In genomic region chr19:31170985-31171384, GRCm38 (mm10) we compare ENCODE assay signal across 20 mouse cellular contexts.
"Had no signal": no experiment of that assay in that cellular context is flagged by ENCODE, and none has a peak within 500 bp of the region (broad histone marks: within the 10 kb centered on the region; RNA-seq: fewer than 3 reads in every experiment).

No protein-coding gene starts in this region.

- H3K9me3 ChIP-seq: liver, embryonic 13.5 days; neural tube, embryonic 12.5 days; neural tube, embryonic 15.5 days had no signal

- H3K27me3 ChIP-seq: liver, embryonic 13.5 days; neural tube, embryonic 12.5 days; neural tube, embryonic 15.5 days had no signal

- H3K4me3 ChIP-seq: left cerebral cortex, adult 2 months; liver, embryonic 13.5 days; neural tube, embryonic 12.5 days; neural tube, embryonic 15.5 days had no signal

- ATAC-seq: intestine, embryonic 16.5 days had no signal

- H3K4me2 ChIP-seq: liver, embryonic 13.5 days; midbrain, embryonic 11.5 days; neural tube, embryonic 12.5 days; neural tube, embryonic 15.5 days had no signal

- H3K9ac ChIP-seq: liver, embryonic 13.5 days; neural tube, embryonic 12.5 days; neural tube, embryonic 15.5 days had no signal

- H3K27ac ChIP-seq: left cerebral cortex, adult 2 months; liver, embryonic 13.5 days; neural tube, embryonic 12.5 days; neural tube, embryonic 15.5 days; stomach, postnatal 0 days had no signal

- DNase-seq: kidney, adult 2 months; kidney, postnatal 14 days; layer of hippocampus, postnatal 36 days; liver, embryonic 13.5 days; lung, adult 2 months; lung, postnatal 14 days; lung, postnatal 4 days; midbrain, embryonic 14.5 days; right cerebral cortex, adult 18-20 months; right cerebral cortex, postnatal 14 days; right cerebral cortex, postnatal 4 days; thymus, adult 2 months; thymus, postnatal 14 days; thymus, postnatal 4 days had no signal

- H3K36me3 ChIP-seq: liver, embryonic 13.5 days; neural tube, embryonic 12.5 days; neural tube, embryonic 15.5 days had no signal

- H3K4me1 ChIP-seq: liver, embryonic 13.5 days; neural tube, embryonic 12.5 days; neural tube, embryonic 15.5 days had no signal
